Mouse (Mus musculus): Measurements from ENCODE around the gene Evi5l. TPM values are rescaled to one million over a fixed set of nuclear protein-coding genes. Genes with fewer than 3 reads are reported as not detected.

The Evi5l gene
- polyA plus RNA-seq, 1 experiment from 2014 or later = 86.7 TPM

- H3K36me3 ChIP-seq (ENCODE audit: control insufficient read depth, insufficient read depth, low read length) = peaks cover 38% of the 10 kb centered on the region
Observed at GRCm38 (mm10) chr8:4192807-4193587, 26.6 kb downstream of the Evi5l start.

DNA sequence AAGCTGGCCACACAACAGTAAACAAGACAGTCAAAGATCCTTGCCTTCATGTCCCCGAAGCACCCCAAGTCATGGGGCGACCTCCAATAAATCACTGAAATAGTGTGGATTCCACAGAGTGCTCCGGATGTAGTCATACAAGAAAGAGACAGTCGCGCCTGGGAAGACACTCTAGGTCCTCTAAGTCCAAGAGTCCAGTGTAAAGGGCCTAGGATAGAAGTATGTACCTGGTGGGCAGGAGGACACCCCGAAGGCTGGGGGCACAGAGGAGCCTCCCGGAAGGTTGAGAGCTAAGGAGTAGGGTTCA lies 27.2 kb downstream of the Evi5l start:
- Histone ChIP-seq H3K4me1 (ENCODE audit: control insufficient read depth, insufficient read depth, low read length) (no peaks in the 10 kb centered on the region), H3K36me3 (ENCODE audit: control insufficient read depth, insufficient read depth, low read length) (peaks cover 35% of the 10 kb centered on the region), H3K9ac (replicated peaks; ENCODE audit: low read depth, low read length) (no peak overlapping the region), H3K27ac (ENCODE audit: low read depth, low read length) (no peak overlapping the region), H3K4me3 (ENCODE audit: low read depth, low read length) (no peak overlapping the region), H3K9me3 (ENCODE audit: control insufficient read depth, low read length) (no peaks in the 10 kb centered on the region), H3K4me2 (ENCODE audit: low read depth, low read length) (no peak overlapping the region), H3K27me3 (ENCODE audit: control insufficient read depth, insufficient read depth, low read length) (no peaks in the 10 kb centered on the region)
- 50% methylated on average over 7 of the region's 7 CpGs for WGBS
- ATAC-seq (ENCODE audit: low read depth) = peak; percentile 19; the same call in 1 of the 2 replicates

More at GRCm38 (mm10) chr8:4192807-4193587, 26.6 kb downstream of the Evi5l start:
- no peak overlapping the region for H3K4me2 ChIP-seq (ENCODE audit: low read depth, low read length)
- H3K27me3 ChIP-seq (ENCODE audit: control insufficient read depth, insufficient read depth, low read length) = no peaks in the 10 kb centered on the region
- peak overlapping the region; percentile 69 for H3K27ac ChIP-seq (ENCODE audit: low read depth, low read length)
- ATAC-seq (ENCODE audit: low read depth) = peak; percentile 84
- no peaks in the 10 kb centered on the region for H3K9me3 ChIP-seq (ENCODE audit: control insufficient read depth, low read length)
- H3K4me3 ChIP-seq (ENCODE audit: low read depth, low read length) = no peak overlapping the region
- 3% methylated on average over 18 of the region's 18 CpGs for WGBS
- no peak overlapping the region for H3K9ac ChIP-seq (replicated peaks; ENCODE audit: low read depth, low read length)
- no peaks in the 10 kb centered on the region for H3K4me1 ChIP-seq (ENCODE audit: control insufficient read depth, insufficient read depth, low read length)

GRCm38 (mm10) chr8:4201321-4201720 lies 35.0 kb downstream of the Evi5l start:
- H3K27me3 ChIP-seq (ENCODE audit: control insufficient read depth, insufficient read depth, low read length) = no peaks in the 10 kb centered on the region; the same call in 1 of the 2 replicates
- peaks cover 48% of the 10 kb centered on the region; the same call in 1 of the 2 replicates for H3K36me3 ChIP-seq (ENCODE audit: control insufficient read depth, insufficient read depth, low read length)
- no peak overlapping the region for H3K9ac ChIP-seq (replicated peaks; ENCODE audit: low read depth, low read length)
- no peaks in the 10 kb centered on the region for H3K9me3 ChIP-seq (ENCODE audit: control insufficient read depth, low read length)
- H3K4me2 ChIP-seq (ENCODE audit: low read depth, low read length) = no peak overlapping the region
- no peak for ATAC-seq (ENCODE audit: low read depth)
- H3K4me3 ChIP-seq (ENCODE audit: low read depth, low read length) = no peak overlapping the region
- WGBS = 62% methylated on average over 2 of the region's 2 CpGs
- H3K27ac ChIP-seq (ENCODE audit: low read depth, low read length) = no peak overlapping the region
- H3K4me1 ChIP-seq (ENCODE audit: control insufficient read depth, insufficient read depth, low read length) = no peaks in the 10 kb centered on the region

DNA sequence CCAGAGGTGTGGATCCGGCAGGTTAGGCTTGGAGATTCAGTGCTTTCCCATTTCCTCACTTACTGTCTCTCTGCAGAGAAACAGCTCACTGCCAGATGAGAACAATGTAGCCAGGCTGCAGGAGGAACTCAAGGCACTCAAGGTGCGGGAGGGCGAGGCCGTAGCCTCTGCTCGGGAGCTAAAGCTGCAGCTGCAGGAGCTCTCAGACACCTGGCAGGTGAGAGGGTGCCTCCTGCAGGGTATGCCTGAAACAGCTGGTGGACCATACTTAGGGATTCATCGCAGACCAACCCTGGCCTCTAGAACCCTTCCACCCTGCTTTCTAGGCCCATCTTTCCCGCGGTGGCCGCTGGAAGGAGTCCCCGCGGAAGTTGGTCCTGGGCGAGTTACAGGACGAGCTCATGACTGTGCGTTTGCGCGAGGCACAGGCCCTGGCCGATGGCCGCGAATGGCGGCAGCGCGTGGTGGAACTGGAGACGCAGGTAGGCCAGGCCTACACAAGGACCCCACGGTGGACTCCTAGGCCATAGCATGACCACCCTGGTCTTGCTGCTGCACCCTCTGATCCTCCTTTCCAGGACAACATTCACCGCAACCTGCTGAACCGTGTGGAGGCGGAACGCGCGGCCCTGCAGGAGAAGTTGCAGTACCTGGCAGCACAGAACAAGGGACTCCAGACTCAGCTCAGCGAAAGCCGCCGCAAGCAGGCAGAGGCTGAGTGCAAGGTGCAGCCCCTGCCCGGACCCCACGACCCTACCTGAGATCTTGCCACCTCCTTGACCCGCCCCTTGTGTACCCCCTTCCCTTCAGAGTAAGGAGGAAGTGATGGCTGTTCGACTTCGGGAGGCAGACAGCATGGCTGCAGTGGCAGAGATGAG lies 39.1 kb downstream of the Evi5l start:
- ATAC-seq (ENCODE audit: low read depth) = peak; percentile 1; the same call in 1 of the 2 replicates
- H3K9me3 ChIP-seq (ENCODE audit: control insufficient read depth, low read length) = no peaks in the 10 kb centered on the region
- H3K27me3 ChIP-seq (ENCODE audit: control insufficient read depth, insufficient read depth, low read length) = no peaks in the 10 kb centered on the region; the same call in 1 of the 2 replicates
- WGBS = 16% methylated on average over 38 of the region's 38 CpGs
- H3K27ac ChIP-seq (ENCODE audit: low read depth, low read length) = no peak overlapping the region
- 0 out of 2 replicates have a peak, but pooled peaks cover 5% of the 10 kb centered on the region for H3K4me1 ChIP-seq (ENCODE audit: control insufficient read depth, insufficient read depth, low read length)
- H3K4me2 ChIP-seq (ENCODE audit: low read depth, low read length) = no peak overlapping the region
- 0 out of 2 replicates have a peak overlapping the region, but pooled peaks have one; percentile 32 for H3K9ac ChIP-seq (replicated peaks; ENCODE audit: low read depth, low read length)
- peaks cover 53% of the 10 kb centered on the region; the same call in 1 of the 2 replicates for H3K36me3 ChIP-seq (ENCODE audit: control insufficient read depth, insufficient read depth, low read length)
- no peak overlapping the region for H3K4me3 ChIP-seq (ENCODE audit: low read depth, low read length)

- no peak overlapping the region for H3K27ac ChIP-seq (ENCODE audit: low read depth, low read length)
- H3K36me3 ChIP-seq (ENCODE audit: control insufficient read depth, insufficient read depth, low read length) = peaks cover 53% of the 10 kb centered on the region; the same call in 1 of the 2 replicates
- H3K9ac ChIP-seq (replicated peaks; ENCODE audit: low read depth, low read length) = peak overlapping the region; percentile 32; the same call in 1 of the 2 replicates
- H3K4me1 ChIP-seq (ENCODE audit: control insufficient read depth, insufficient read depth, low read length) = 0 out of 2 replicates have a peak, but pooled peaks cover 5% of the 10 kb centered on the region
- no peaks in the 10 kb centered on the region; the same call in 1 of the 2 replicates for H3K27me3 ChIP-seq (ENCODE audit: control insufficient read depth, insufficient read depth, low read length)
- no peaks in the 10 kb centered on the region for H3K9me3 ChIP-seq (ENCODE audit: control insufficient read depth, low read length)
- peak; percentile 21; the same call in 1 of the 2 replicates for ATAC-seq (ENCODE audit: low read depth)
- no peak overlapping the region for H3K4me3 ChIP-seq (ENCODE audit: low read depth, low read length)
- H3K4me2 ChIP-seq (ENCODE audit: low read depth, low read length) = no peak overlapping the region
- WGBS = 9% methylated on average over 44 of the region's 44 CpGs
Observed at GRCm38 (mm10) chr8:4206182-4207015, 40.0 kb downstream of the Evi5l start.

GRCm38 (mm10) chr8:4207016-4207350 lies 40.6 kb downstream of the Evi5l start:
- Histone ChIP-seq H3K27me3 (ENCODE audit: control insufficient read depth, insufficient read depth, low read length) (no peaks in the 10 kb centered on the region; the same call in 1 of the 2 replicates), H3K9me3 (ENCODE audit: control insufficient read depth, low read length) (no peaks in the 10 kb centered on the region), H3K27ac (ENCODE audit: low read depth, low read length) (no peak overlapping the region), H3K4me3 (ENCODE audit: low read depth, low read length) (no peak overlapping the region), H3K36me3 (ENCODE audit: control insufficient read depth, insufficient read depth, low read length) (peaks cover 49% of the 10 kb centered on the region; the same call in 1 of the 2 replicates), H3K4me2 (ENCODE audit: low read depth, low read length) (no peak overlapping the region), H3K4me1 (ENCODE audit: control insufficient read depth, insufficient read depth, low read length) (0 out of 2 replicates have a peak, but pooled peaks cover 5% of the 10 kb centered on the region), H3K9ac (replicated peaks; ENCODE audit: low read depth, low read length) (no peak overlapping the region)
- WGBS = 55% methylated on average over 2 of the region's 2 CpGs
- ATAC-seq (ENCODE audit: low read depth) = 0 out of 2 replicates have a peak, but pooled peaks have one; percentile 0

DNA sequence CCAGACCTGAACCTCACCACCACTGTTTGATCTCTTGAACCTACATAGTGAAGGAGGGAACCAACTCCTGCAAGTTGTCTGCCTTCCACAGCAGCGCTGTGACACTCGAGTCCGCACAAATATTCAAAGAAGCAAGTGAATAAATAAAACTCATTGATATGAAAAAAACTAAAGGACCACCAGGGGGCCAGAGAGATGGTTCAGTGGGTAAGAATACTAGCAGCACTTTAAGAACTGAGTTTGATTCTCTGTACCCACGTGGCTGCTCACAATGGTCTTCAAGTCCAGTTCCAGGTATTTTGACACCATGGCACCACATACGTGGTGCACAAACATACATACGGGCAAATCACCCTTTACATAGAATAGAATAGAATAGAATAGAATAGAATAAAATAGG lies 44.7 kb downstream of the Evi5l start:
- WGBS = 81% methylated on average over 6 of the region's 6 CpGs
- Histone ChIP-seq H3K9ac (replicated peaks; ENCODE audit: low read depth, low read length) (no peak overlapping the region), H3K27me3 (ENCODE audit: control insufficient read depth, insufficient read depth, low read length) (no peaks in the 10 kb centered on the region), H3K9me3 (ENCODE audit: control insufficient read depth, low read length) (no peaks in the 10 kb centered on the region), H3K4me1 (ENCODE audit: control insufficient read depth, insufficient read depth, low read length) (peaks cover 38% of the 10 kb centered on the region), H3K4me3 (ENCODE audit: low read depth, low read length) (no peak overlapping the region), H3K36me3 (ENCODE audit: control insufficient read depth, insufficient read depth, low read length) (peaks cover 28% of the 10 kb centered on the region; the same call in 1 of the 2 replicates), H3K27ac (ENCODE audit: low read depth, low read length) (no peak overlapping the region), H3K4me2 (ENCODE audit: low read depth, low read length) (no peak overlapping the region)
- ATAC-seq (ENCODE audit: low read depth) = no peak

DNA sequence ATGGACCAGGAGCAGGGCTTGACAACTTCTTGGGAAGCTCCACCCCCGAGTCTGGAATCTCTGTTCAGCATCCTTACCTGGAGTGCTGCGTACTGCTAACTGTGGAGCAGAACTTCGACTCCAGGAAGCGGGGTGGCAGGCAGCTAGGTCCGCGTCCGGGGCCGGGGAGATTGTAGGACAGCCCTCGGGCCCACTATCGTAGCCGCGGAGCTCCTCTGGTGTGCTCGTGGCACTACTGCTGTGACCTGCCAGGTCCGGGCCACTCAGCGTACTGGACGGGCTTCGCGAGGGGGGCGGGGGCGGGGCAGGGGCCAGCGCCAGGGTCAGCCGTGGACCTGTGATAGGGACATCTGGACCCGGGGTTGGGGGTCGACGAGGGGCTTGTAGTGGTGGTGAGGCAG lies 46.4 kb downstream of the Evi5l start:
- peaks cover 33% of the 10 kb centered on the region for H3K4me1 ChIP-seq (ENCODE audit: control insufficient read depth, insufficient read depth, low read length)
- H3K27me3 ChIP-seq (ENCODE audit: control insufficient read depth, insufficient read depth, low read length) = no peaks in the 10 kb centered on the region
- peak overlapping the region; percentile 59 for H3K9ac ChIP-seq (replicated peaks; ENCODE audit: low read depth, low read length)
- ATAC-seq (ENCODE audit: low read depth) = peak; percentile 2; the same call in 1 of the 2 replicates
- peaks cover 26% of the 10 kb centered on the region; the same call in 1 of the 2 replicates for H3K36me3 ChIP-seq (ENCODE audit: control insufficient read depth, insufficient read depth, low read length)
- H3K4me2 ChIP-seq (ENCODE audit: low read depth, low read length) = peak overlapping the region; percentile 94
- WGBS = 2% methylated on average over 25 of the region's 25 CpGs
- peak overlapping the region; percentile 12; the same call in 1 of the 2 replicates for H3K27ac ChIP-seq (ENCODE audit: low read depth, low read length)
- peak overlapping the region; percentile 40 for H3K4me3 ChIP-seq (ENCODE audit: low read depth, low read length)
- no peaks in the 10 kb centered on the region for H3K9me3 ChIP-seq (ENCODE audit: control insufficient read depth, low read length)

Measured in neural tube, embryonic 14.5 days (tissue).